Mouse (Mus musculus) small intestine, adult 2 months (tissue): ENCODE measurements at regions not wholly inside any gene's neighbourhood (a gene's known extent, or its start where the extent isn't known, plus 50 kb on each side); places are given as distances from the start of the nearest gene placed in this dataset.

Experiments
- CTCF ChIP-seq: fragments of 200-500 bp; IDR thresholded peaks from 2 replicates; pipeline ENCODE4 v1.5.1; 2012; ENCODE audit warnings: low read depth, mild to moderate bottlenecking, control low read depth, inconsistent platforms, low read length, moderate library complexity, mixed read lengths; ENCODE audit not compliant: insufficient replicate concordance, insufficient read length; ENCODE audit errors: extremely low read depth
- POLR2A ChIP-seq: fragments of 200-500 bp; IDR thresholded peaks from 2 replicates; pipeline ENCODE4 v1.6.1; 2012; ENCODE audit warnings: low read depth, mild to moderate bottlenecking, control low read depth, inconsistent platforms, low read length, moderate library complexity

GRCm38 (mm10) chr1:185091816-185092558 lies 92.6 kb upstream of the Mark1 start:
- no peak for TF ChIP-seq CTCF
- no peak for TF ChIP-seq POLR2A
